Mouse (Mus musculus): ENCODE results near the gene Bcl2l13.
"Not testable (repeated sequence)": the region's sequence is repeated elsewhere in the genome, so short reads cannot be mapped to it uniquely, and the experiment has no call there.

GRCm38 (mm10) chr6:120916972-120917881 is 81.2 kb downstream of the Bcl2l13 start:
- TF ChIP-seq CTCF (IDR thresholded peaks at IDR 0.05; ENCODE audit: extremely low read depth, insufficient read depth, insufficient read length, insufficient replicate concordance); POLR2A (IDR thresholded peaks at IDR 0.05; ENCODE audit: low read depth, low read length): not testable (repeated sequence)

Data from spleen, adult 2 months (tissue).